Mouse (Mus musculus) limb, embryonic 15.5 days (tissue): ENCODE results near the gene Hexdc. TPM values are rescaled to one million over a fixed set of nuclear protein-coding genes. Genes with fewer than 3 reads are reported as not detected.
A peak's percentile ranks its signal among the peaks of the same experiment; 100 is the strongest.

Experiments
- ATAC-seq: fragments of 200-750 bp; cut with Nextera tagmentation; 2 replicates; pipeline ENCODE4 v1.8.0; 2017; ENCODE audit warnings: low read depth, moderate TSS enrichment; ENCODE audit not compliant: insufficient number of reproducible peaks, low FRiP score, low TSS enrichment
- H3K27ac ChIP-seq: fragments of 300-500 bp; sonication (generic); 2 replicates; pipeline ENCODE4 v1.5.1; 2015; ENCODE audit warnings: moderate library complexity, mild to moderate bottlenecking, inconsistent platforms
- H3K27me3 ChIP-seq: fragments of 300-500 bp; sonication (generic); 2 replicates; pipeline ENCODE4 v1.6.1; 2015; ENCODE audit warnings: inconsistent platforms
- H3K36me3 ChIP-seq: fragments of 300-500 bp; sonication (generic); 2 replicates; pipeline ENCODE4 v1.6.1; 2015; ENCODE audit warnings: inconsistent platforms
- H3K4me1 ChIP-seq: fragments of 300-500 bp; sonication (generic); 2 replicates; pipeline ENCODE4 v1.6.1; 2015; ENCODE audit warnings: inconsistent platforms
- H3K4me2 ChIP-seq: fragments of 300-500 bp; sonication (generic); 2 replicates; pipeline ENCODE4 v1.6.1; 2015; ENCODE audit warnings: mild to moderate bottlenecking, inconsistent platforms
- H3K4me3 ChIP-seq: fragments of 300-500 bp; sonication (generic); 2 replicates; pipeline ENCODE4 v1.5.1; 2015; ENCODE audit warnings: mild to moderate bottlenecking, inconsistent platforms
- H3K9ac ChIP-seq: fragments of 300-500 bp; sonication (generic); 2 replicates; pipeline ENCODE4 v1.6.1; 2015; ENCODE audit warnings: inconsistent platforms
- H3K9me3 ChIP-seq: fragments of 300-500 bp; sonication (generic); 2 replicates; pipeline ENCODE4 v1.6.1; 2016; ENCODE audit warnings: inconsistent platforms
- WGBS: fragments of 180-500 bp; shearing (Covaris S2); methylation state at CpG from one replicate; pipeline ENCODE4 v1.1.7; 2015; 5-methylcytosine and 5-hydroxymethylcytosine counted together
- polyA plus RNA-seq: library from polyadenylated mRNA; unstranded; fragments of >200 nt; fragmentation: Nextera tagmentation; extraction: Ambion mirVana; gene quantifications from 2 replicates; pipeline ENCODE4 v1.2.1, GENCODE M21; 2015

Gene Hexdc
- polyA plus RNA-seq: 9.0 and 9.6 TPM in 2 replicates

GRCm38 (mm10) chr11:121204161-121205006 lies at the start of gene Hexdc, which contains the start of gene Ogfod3:
Gene Hexdc, plus strand, starts transcription at chr11:121204433.
Gene Ogfod3, minus strand, starts transcription at chr11:121204711.
- Histone ChIP-seq H3K36me3 (0 out of 2 replicates have a peak, but pooled peaks cover 3% of the 10 kb centered on the region), H3K9ac (peak within 1 kb of the TSS; percentile 75), H3K27me3 (no peaks in the 10 kb centered on the region), H3K4me3 (peak within 1 kb of the TSS; percentile 80), H3K4me1 (peaks cover 9% of the 10 kb centered on the region), H3K9me3 (no peaks in the 10 kb centered on the region), H3K4me2 (peak within 1 kb of the TSS; percentile 79), H3K27ac (peak within 1 kb of the TSS; percentile 91)
- under 1% methylated on average over 63 of the region's 70 CpGs for WGBS
- peak; percentile 97 for ATAC-seq

DNA sequence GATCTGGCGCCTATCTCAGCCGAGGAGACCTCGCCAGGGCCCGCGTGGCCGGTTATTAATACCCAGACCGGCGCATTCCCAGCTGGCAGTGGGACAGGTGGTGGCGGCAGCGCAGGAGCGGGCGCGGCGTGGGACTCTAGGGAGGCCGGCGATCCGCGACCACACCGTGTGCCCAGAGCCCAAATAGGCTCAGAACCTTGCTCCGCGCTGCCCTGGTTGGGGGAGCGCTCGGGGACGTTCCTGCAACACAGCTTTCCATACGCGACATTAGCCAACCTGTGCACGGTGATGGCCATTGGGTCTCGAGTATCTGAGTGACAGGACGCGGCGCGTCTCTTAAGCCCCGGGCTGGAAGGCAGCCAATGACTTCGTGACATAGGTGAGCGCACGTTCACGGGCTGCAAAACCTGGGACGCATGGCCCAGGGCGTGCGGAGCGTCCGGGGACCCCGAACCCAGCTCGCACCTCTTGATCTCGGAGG lies 47.8 kb upstream of the Hexdc start:
- no peak overlapping the region for H3K27ac ChIP-seq
- H3K4me2 ChIP-seq: peak overlapping the region; percentile 49
- peaks cover 9% of the 10 kb centered on the region for H3K4me1 ChIP-seq
- H3K36me3 ChIP-seq: no peaks in the 10 kb centered on the region
- 0 out of 2 replicates have a peak, but pooled peaks have one; percentile 54 for ATAC-seq
- H3K9ac ChIP-seq: no peak overlapping the region
- peak overlapping the region; percentile 33 for H3K4me3 ChIP-seq
- H3K9me3 ChIP-seq: no peaks in the 10 kb centered on the region
- WGBS: 2% methylated on average over 45 of the region's 45 CpGs
- peaks cover 36% of the 10 kb centered on the region for H3K27me3 ChIP-seq

GRCm38 (mm10) chr11:121159971-121160370 lies 44.3 kb upstream of the Hexdc start, which contains the start of gene Uts2r:
Gene Uts2r, plus strand, starts transcription at chr11:121160271.
- no peak for ATAC-seq
- WGBS: 86% methylated on average over 5 of the region's 5 CpGs

DNA sequence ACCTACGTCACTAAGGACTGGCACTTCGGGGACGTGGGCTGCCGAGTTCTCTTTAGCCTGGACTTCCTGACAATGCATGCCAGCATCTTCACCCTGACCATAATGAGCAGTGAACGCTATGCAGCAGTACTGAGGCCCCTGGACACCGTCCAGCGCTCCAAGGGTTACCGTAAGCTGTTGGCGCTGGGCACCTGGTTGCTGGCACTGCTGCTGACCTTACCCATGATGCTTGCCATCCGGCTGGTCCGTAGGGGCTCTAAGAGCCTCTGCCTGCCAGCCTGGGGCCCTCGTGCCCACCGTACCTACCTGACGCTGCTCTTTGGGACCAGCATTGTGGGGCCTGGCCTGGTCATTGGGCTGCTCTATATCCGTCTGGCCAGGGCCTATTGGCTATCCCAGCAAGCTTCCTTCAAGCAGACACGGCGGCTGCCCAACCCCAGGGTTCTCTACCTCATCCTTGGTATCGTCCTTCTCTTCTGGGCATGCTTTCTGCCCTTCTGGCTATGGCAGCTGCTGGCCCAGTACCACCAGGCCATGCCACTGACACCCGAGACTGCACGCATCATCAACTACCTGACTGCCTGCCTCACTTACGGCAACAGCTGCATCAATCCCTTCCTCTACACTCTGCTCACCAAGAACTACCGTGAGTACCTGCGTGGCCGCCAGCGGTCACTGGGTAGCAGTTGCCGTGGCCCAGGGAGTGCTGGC lies 43.4 kb upstream of the Hexdc start:
- no peak overlapping the region for H3K4me2 ChIP-seq
- H3K9me3 ChIP-seq: no peaks in the 10 kb centered on the region
- H3K9ac ChIP-seq: no peak overlapping the region
- WGBS: 89% methylated on average over 26 of the region's 26 CpGs
- no peak overlapping the region for H3K27ac ChIP-seq
- no peak for ATAC-seq
- H3K36me3 ChIP-seq: no peaks in the 10 kb centered on the region
- peaks cover 24% of the 10 kb centered on the region for H3K27me3 ChIP-seq
- no peak overlapping the region for H3K4me3 ChIP-seq
- H3K4me1 ChIP-seq: peaks cover 9% of the 10 kb centered on the region

More at GRCm38 (mm10) chr11:121159971-121160370, 44.3 kb upstream of the Hexdc start, which contains the start of gene Uts2r:
- H3K4me1 ChIP-seq: peaks cover 9% of the 10 kb centered on the region
- H3K36me3 ChIP-seq: no peaks in the 10 kb centered on the region
- H3K4me2 ChIP-seq: no peak within 1 kb of the TSS
- no peak within 1 kb of the TSS for H3K27ac ChIP-seq
- H3K9ac ChIP-seq: no peak within 1 kb of the TSS
- H3K9me3 ChIP-seq: no peaks in the 10 kb centered on the region
- H3K27me3 ChIP-seq: peaks cover 32% of the 10 kb centered on the region
- H3K4me3 ChIP-seq: no peak within 1 kb of the TSS

GRCm38 (mm10) chr11:121163751-121164150 lies 40.5 kb upstream of the Hexdc start:
- 86% methylated on average over 4 of the region's 4 CpGs for WGBS

GRCm38 (mm10) chr11:121173203-121173602 lies 31.0 kb upstream of the Hexdc start:
- Histone ChIP-seq H3K36me3 (peaks cover 3% of the 10 kb centered on the region; the same call in 1 of the 2 replicates), H3K9ac (no peak overlapping the region), H3K4me3 (no peak overlapping the region), H3K4me2 (no peak overlapping the region), H3K27me3 (no peaks in the 10 kb centered on the region), H3K4me1 (no peaks in the 10 kb centered on the region), H3K27ac (no peak overlapping the region; the same call in 1 of the 2 replicates), H3K9me3 (no peaks in the 10 kb centered on the region)
- 71% methylated on average over 5 of the region's 5 CpGs for WGBS
- ATAC-seq: 0 out of 2 replicates have a peak, but pooled peaks have one; percentile 22

More at GRCm38 (mm10) chr11:121163751-121164150, 40.5 kb upstream of the Hexdc start:
- H3K27ac ChIP-seq: no peak overlapping the region
- H3K4me3 ChIP-seq: no peak overlapping the region
- no peaks in the 10 kb centered on the region for H3K36me3 ChIP-seq
- H3K27me3 ChIP-seq: no peaks in the 10 kb centered on the region
- H3K4me1 ChIP-seq: no peaks in the 10 kb centered on the region
- H3K9me3 ChIP-seq: no peaks in the 10 kb centered on the region
- ATAC-seq: no peak
- H3K9ac ChIP-seq: no peak overlapping the region
- no peak overlapping the region for H3K4me2 ChIP-seq

GRCm38 (mm10) chr11:121174234-121174633 lies 30.0 kb upstream of the Hexdc start:
- Histone ChIP-seq H3K4me2 (no peak overlapping the region), H3K36me3 (peaks cover 3% of the 10 kb centered on the region; the same call in 1 of the 2 replicates), H3K27ac (no peak overlapping the region), H3K4me1 (no peaks in the 10 kb centered on the region), H3K4me3 (no peak overlapping the region), H3K27me3 (no peaks in the 10 kb centered on the region), H3K9ac (no peak overlapping the region), H3K9me3 (no peaks in the 10 kb centered on the region)
- no peak for ATAC-seq
- WGBS: 55% methylated on average over 3 of the region's 3 CpGs

GRCm38 (mm10) chr11:121176285-121177270 lies 27.7 kb upstream of the Hexdc start:
- H3K36me3 ChIP-seq: peaks cover 13% of the 10 kb centered on the region; the same call in 1 of the 2 replicates
- no peak overlapping the region for H3K4me2 ChIP-seq
- no peak for ATAC-seq
- H3K9me3 ChIP-seq: no peaks in the 10 kb centered on the region
- 57% methylated on average over 12 of the region's 12 CpGs for WGBS
- H3K27me3 ChIP-seq: no peaks in the 10 kb centered on the region
- H3K27ac ChIP-seq: no peak overlapping the region
- no peak overlapping the region for H3K4me3 ChIP-seq
- no peaks in the 10 kb centered on the region for H3K4me1 ChIP-seq
- H3K9ac ChIP-seq: no peak overlapping the region

DNA sequence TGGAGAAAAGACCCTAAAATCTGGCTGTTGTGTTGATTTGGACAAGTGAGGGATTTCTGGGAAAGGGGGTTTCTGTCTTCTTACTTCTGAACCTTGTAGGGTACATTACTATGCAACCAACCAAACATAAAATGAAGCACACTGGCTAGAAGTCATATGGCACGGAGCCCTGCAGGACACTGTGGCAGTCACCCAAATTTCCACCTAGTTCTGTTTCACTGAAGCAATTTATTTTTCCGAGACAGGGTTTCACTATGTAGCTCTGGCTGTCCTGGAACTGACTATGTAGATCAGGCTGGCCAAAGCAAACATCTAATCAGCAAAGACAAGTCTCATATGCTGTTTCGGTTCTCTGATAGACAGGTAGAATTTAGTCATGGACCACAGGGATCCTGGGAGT lies 14.6 kb upstream of the Hexdc start:
- peak; percentile 48; the same call in 1 of the 2 replicates for ATAC-seq
- Histone ChIP-seq H3K27ac (peak overlapping the region; percentile 38), H3K4me1 (no peaks in the 10 kb centered on the region), H3K36me3 (peaks cover 18% of the 10 kb centered on the region), H3K9ac (no peak overlapping the region), H3K4me2 (no peak overlapping the region), H3K27me3 (no peaks in the 10 kb centered on the region), H3K4me3 (no peak overlapping the region), H3K9me3 (no peaks in the 10 kb centered on the region)
- WGBS: 60% methylated on average over 3 of the region's 3 CpGs

- ATAC-seq: no peak
- H3K9ac ChIP-seq: no peak overlapping the region
- H3K4me2 ChIP-seq: no peak overlapping the region
- no peak overlapping the region for H3K27ac ChIP-seq
- H3K36me3 ChIP-seq: peaks cover 22% of the 10 kb centered on the region; the same call in 1 of the 2 replicates
- no peaks in the 10 kb centered on the region for H3K27me3 ChIP-seq
- H3K4me1 ChIP-seq: no peaks in the 10 kb centered on the region
- no peak overlapping the region for H3K4me3 ChIP-seq
- 68% methylated on average over 2 of the region's 2 CpGs for WGBS
- no peaks in the 10 kb centered on the region for H3K9me3 ChIP-seq
Observed at GRCm38 (mm10) chr11:121192742-121193141, 11.5 kb upstream of the Hexdc start.

GRCm38 (mm10) chr11:121193415-121193814 lies 10.8 kb upstream of the Hexdc start:
- Histone ChIP-seq H3K27me3 (no peaks in the 10 kb centered on the region), H3K36me3 (peaks cover 22% of the 10 kb centered on the region; the same call in 1 of the 2 replicates), H3K4me1 (no peaks in the 10 kb centered on the region), H3K9me3 (no peaks in the 10 kb centered on the region), H3K4me2 (no peak overlapping the region), H3K27ac (no peak overlapping the region), H3K4me3 (no peak overlapping the region), H3K9ac (no peak overlapping the region)
- ATAC-seq: no peak
- 80% methylated on average over 3 of the region's 3 CpGs for WGBS
